Comparison of ENCODE assay signal across 15 mouse cellular contexts in genomic region chr1:84357216-84357615, GRCm38 (mm10).
"Had no signal": no experiment of that assay in that cellular context is flagged by ENCODE, and none has a peak within 500 bp of the region (broad histone marks: within the 10 kb centered on the region; RNA-seq: fewer than 3 reads in every experiment).

No protein-coding gene starts in this region.

- H3K4me1 ChIP-seq: stomach, embryonic 15.5 days had no signal

- H3K9ac ChIP-seq: neural tube, embryonic 15.5 days; stomach, embryonic 15.5 days had no signal

- H3K4me3 ChIP-seq: neural tube, embryonic 15.5 days; stomach, embryonic 15.5 days had no signal

- H3K27ac ChIP-seq: neural tube, embryonic 15.5 days; stomach, embryonic 15.5 days; stomach, postnatal 0 days had no signal

- H3K36me3 ChIP-seq: neural tube, embryonic 15.5 days; stomach, embryonic 15.5 days had no signal

- DNase-seq: retina, postnatal 1 day; right cerebral cortex, adult 18-20 months; right cerebral cortex, postnatal 14 days; right cerebral cortex, postnatal 25 days; right cerebral cortex, postnatal 4 days; spleen, adult 18-20 months; thymus, adult 18-20 months; thymus, adult 2 months; thymus, postnatal 14 days; thymus, postnatal 25 days; thymus, postnatal 36 days; thymus, postnatal 4 days had no signal

- H3K27me3 ChIP-seq: neural tube, embryonic 15.5 days; stomach, embryonic 15.5 days had no signal
